Mouse (Mus musculus): Measurements from ENCODE around the gene Pcsk6.
A peak's percentile ranks its signal among the peaks of the same experiment; 100 is the strongest.

Pcsk6 gene

DNA sequence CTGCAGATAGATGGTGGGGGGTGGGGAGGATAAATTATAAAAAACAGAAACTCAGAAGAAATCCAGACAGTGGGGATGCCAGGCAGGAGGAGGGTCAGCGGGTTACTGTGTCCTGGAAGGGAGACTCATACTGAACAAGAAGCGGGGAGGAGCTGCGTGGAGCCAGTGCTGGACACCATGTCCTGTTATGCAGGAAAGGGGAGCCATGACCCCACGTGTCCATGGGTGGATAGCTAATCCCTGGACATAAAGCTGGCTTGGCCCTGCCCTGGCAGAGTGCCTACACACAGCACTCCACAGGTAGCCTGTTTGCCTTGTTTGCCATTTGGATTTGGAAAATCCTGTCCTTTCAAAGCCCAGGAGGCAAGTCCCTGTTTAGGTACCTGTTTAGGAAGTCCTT is 186.4 kb downstream of the Pcsk6 start:
- no peak for DNase-seq (ENCODE audit: inconsistent ontology term)

DNA sequence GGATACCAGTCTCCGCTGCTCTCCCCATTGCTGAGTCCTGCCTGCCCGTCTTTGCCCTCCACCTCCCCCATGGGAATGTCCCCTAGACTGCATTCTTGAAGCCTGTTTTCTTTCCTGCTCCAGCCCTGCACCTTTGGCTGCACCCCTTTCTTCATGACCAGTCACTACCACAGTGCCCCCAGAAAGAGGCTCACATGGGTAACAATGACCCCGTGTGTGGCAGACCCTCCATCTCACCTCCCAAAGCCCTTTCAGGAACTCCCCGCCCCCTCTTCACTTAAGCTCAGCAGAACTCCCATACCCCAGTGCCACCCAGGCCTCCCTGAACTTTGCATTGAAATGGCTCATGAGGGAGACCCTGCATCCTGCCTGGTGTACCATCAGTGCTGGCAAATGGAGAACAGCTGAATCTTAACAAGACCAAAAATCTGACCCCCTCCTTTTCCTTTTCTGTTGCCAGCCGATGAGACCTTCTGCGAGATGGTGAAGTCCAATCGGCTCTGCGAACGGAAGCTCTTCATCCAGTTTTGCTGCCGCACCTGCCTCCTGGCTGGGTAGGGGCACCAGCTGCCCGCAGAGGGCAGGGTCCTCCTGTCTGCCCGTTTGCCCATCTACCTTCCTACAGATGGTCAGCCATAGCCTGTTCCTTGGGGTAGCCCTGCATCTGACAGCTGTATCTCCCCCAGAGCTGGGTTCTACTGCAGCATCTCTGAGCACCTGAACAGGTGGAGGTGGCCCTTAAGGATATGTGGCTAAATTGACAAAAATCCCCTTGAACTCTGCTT is 187.1 kb downstream of the Pcsk6 start:
- DNase-seq (ENCODE audit: inconsistent ontology term), result no peak

DNA sequence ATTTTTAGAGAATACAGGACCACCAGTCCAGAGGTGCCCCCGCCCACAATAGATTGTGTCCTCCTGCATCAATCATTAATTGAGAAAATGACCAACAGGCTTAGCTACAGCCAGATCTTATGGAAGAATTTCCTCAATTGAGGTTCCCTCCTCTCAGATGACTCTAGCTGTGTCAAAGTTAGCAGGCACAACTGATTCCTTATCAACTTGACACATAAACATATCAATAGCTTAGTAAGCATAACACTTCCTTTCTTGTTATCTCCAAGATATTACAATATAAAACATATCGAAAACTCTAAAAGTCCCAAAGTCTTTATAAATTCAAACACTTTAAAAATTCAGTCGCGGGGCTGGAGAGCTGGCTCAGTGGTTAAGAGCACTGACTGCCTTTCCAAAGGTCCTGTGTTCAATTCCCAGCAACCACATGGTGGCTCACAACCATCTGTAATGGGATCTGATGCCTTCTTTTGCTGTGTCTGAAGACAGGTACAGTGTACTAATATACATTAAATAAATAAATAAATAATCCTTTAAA is 192.5 kb downstream of the Pcsk6 start:
- DNase-seq (ENCODE audit: inconsistent ontology term), result no peak

DNA sequence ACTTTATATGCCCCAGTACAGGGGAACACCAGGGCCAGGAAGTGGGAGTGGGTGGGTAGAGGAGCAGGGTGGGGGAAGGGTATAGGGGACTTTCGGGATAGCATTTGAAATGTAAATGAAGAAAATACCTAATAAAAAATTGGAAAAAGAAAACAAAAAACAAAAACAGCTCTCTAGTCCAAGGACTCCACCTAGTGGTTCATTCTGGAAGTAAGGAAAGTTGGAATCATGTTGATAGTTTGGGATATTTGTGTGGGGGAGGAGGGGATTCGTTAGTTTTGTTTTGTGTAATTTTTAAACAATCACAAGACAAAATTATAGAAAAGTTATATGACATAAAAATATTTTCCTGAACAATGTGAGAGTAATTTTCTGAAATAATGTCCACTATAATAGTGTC is 193.8 kb downstream of the Pcsk6 start:
- peak; percentile 11 for DNase-seq (ENCODE audit: inconsistent ontology term)

DNA sequence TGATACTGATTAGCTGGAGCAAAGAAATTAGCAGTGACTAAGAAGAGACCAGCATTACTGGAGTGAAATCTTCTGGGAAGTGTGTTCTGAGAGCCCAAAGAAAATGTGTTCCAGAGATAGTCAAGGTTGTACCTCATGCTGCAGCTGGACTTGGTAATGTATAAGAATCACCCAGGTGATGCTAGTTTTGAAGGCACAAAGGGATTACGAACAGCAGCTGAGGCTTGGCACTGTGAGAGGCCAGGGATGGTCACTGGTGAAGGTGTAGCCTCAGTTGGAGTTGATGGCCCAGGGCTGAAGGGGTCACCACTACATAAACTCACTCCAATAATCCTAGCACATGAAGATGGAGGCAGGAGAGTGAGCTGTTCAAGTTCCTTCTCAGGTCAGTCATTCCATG is 197.2 kb downstream of the Pcsk6 start, which contains the start of gene Snrpa1:
Gene Snrpa1, plus strand, starts transcription at position 301 of the 400 bp plus-strand sequence.
- DNase-seq (ENCODE audit: inconsistent ontology term), result no peak

DNA sequence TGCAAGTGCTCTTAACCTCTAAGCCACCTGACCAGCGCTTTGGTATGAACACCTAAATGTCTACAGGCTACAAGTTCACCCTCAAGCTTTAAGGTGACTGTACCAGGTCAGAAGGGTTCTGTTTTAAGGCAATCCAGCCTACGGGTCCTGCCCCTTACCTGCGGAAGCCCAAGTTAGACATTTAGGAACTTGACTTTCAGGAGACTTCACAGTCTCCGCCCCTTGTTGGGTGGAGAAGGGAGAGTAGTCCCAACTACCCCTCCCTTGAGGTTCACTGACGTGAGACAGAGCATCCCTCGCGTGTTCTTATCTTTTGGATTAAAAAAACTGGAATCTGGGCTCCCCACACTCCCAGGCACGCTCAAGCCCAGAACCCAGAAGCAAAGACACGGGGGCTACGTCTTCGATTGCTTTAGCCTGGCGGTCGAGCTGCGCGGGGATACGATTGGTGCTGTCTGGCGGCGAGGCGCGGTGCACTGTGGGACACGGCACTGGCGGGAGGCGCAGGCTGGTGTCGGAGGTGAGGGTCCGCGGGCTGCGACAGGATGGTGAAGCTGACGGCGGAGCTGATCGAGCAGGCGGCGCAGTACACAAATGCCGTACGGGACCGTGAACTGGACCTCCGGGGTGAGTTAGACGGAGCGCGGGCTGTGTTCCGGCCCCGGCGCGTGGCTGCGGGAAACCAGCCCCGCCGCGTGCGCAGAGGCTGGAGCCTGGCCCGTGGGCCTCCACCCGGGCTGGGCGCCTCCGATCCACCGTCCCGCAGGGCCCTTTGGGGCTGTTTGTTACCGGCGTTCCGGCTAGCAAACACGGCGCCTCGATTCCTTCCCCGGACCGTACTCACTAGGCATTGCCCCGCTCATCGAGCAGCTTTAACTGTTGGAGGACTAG is 198.8 kb downstream of the Pcsk6 start:
- peak; percentile 87 for DNase-seq (ENCODE audit: inconsistent ontology term)

DNA sequence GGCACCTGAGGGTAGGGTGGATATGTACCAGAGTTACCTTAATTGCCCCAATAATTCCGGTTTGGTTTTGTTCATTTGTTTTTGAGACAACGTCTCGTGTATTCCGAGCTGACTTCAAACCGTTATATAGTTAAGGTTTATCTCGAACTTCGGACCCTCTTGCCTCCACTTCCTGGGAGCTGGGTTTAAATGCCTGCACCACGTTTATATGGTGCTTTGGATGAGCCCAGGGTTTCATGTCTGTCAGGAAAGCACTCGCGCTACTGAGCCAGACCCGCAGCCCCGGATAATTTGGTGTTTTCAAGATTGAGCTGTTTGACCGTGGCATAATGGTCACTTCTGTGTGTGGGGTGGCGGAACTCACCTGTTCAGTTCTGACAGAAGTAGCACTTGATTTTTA is 199.5 kb downstream of the Pcsk6 start:
- peak; percentile 2 for DNase-seq (ENCODE audit: inconsistent ontology term)

DNA sequence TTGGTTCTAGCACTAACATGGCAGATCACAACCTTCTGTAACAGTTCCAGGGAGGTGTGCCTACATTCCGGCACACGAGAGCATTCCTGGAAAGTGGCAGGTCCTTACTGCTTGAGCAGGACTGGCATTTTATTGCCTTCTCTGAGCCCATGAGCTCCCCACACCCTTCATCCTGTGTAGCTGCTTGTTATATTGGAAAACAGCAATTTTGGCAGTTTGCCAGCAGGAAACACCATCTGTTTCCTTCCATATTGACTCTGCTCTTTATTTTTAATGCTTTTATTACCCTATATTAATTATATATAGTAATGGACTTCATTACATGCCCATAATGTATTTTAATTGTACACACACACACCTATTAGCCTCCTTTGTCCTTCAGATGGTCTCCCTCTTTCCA is 214.9 kb downstream of the Pcsk6 start:
- DNase-seq (ENCODE audit: inconsistent ontology term), result no peak

DNA sequence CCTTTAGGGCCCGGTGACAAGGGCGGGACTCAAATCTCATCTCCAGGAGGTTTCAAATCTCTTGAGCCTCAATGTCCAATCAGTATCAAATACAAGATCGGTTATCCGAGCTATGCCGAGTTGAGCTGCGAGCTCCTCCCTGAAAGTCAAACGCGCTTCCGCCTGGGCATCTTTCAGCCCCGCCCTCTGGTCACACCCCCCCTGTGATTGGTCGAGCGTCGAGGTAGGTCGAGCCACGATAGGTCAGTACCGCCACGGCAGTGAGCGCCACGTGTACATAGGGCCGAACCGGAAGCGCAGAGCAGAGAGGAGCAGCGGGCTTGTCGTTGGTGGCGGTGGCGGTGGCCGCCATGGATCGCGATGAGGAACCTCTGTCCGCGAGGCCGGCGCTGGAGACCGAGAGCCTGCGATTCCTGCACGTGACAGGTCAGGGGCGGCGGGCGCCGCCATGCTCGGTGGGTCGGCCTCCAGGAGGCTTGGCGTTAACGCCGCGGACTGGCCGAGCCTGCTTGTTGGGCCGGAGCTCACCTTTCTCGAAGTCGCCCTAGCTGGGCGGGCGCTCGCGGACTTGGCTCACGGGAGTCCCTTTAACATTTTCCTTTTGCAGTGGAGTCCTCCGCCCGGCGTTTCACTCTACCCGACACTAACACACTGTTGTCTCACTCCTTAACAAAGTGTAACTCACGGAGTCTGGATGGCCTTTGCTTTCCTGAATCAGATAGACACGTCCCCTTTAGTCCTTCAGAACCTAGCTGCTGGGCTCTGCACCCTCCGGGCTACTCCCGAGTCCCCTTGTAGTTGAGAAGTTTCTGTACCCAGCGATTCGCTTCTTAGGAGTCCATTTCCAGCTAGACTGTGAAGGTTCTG is 218.1 kb downstream of the Pcsk6 start, which contains the start of gene Selenos:
Gene Selenos, plus strand, starts transcription at position 286 of the 867 bp plus-strand sequence.
- DNase-seq (ENCODE audit: inconsistent ontology term), result peak; percentile 99

DNA sequence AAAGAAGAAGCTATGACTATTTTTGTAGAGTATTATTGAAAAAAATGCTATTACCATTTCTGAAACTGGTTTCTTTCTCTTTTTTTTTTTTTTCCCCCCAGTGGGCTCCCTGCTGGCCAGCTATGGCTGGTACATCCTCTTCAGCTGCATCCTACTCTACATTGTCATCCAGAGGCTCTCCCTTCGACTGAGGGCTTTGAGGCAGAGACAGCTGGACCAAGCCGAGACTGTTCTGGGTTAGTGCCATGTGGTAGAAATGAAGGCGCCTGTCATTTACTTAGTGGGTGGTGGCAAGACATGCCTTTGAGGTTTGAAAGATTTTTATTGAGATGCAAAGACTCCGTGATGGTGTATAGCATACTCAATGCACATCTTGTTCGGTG is 218.7 kb downstream of the Pcsk6 start:
- DNase-seq (ENCODE audit: inconsistent ontology term), result no peak

DNA sequence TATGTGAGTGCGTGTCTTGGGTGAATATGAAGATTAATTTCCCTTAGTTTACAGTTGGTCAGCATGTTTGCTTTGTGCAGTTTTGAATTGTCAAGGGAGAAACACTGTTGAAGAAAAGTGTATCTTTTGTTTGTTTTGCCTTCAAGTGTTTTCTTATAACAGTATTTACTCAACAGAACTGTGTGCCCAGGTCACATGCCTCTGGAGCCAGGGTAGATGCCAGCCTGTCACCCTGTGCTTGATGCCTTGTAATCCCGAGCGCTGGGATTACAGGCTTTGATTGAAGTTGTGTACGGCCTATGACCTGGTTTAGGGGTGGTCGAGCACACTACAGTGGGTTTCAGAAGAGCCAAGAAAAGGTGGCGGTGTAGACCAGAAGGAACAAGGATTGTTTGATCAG is 222.2 kb downstream of the Pcsk6 start:
- DNase-seq (ENCODE audit: inconsistent ontology term), result no peak

DNA sequence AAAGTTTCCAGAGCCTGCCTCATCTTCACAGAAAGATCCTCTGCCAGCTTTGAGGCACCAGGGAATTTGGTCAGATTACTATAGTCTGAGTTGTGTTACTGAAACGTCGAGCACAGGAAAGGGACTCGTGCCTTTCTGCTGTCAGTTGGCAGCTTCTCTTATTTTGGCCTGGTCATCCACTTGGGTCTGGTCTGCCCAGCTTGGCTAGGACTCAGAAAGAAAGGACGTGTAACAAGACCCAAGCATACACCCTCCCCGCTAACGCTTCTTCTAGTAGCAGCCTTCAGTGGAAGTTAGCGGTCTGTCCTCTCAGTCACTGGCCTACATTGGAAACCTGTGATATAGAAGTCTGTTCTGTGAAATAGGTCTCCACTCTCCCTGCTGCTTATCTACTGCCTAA is 223.0 kb downstream of the Pcsk6 start:
- DNase-seq (ENCODE audit: inconsistent ontology term), result no peak

DNA sequence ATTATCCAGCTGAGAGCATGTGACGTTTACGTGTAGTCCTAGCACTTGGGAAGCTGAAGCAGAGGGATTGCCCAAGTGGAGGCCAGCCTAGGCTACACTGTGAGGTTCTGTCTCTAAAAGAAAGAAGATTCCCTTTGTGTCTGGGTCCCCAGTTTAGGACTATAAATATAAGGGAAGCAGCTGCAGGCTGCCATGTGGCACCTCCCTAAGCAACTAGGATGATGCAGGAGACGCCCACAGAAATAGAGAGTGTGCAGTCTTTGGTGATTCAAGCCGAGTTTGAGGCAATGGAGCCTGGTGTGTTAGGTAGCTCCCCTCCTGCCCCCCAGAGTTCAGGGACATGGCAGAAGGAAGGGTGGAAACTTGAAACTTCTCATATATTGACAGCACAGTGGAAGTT is 226.1 kb downstream of the Pcsk6 start:
- no peak for DNase-seq (ENCODE audit: inconsistent ontology term)

DNA sequence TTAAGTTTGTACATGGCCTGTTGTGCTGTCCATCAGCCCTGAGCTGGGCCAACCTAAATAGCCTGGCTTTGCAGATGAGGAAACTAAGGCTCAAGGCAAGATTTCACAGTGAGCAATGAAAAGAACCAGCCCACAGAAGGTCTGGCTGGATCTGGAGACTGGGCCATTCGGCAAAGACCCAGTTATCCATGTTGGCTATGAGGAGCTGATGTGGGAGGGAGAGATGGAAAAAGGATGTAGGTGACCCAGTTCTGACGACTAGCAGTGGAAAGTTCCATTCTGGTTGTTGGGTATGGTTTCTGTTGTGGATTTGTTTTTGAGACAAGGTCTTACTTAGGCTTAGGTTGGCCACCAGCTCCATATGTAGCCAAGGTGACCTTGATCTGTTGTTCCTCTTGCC is 226.5 kb downstream of the Pcsk6 start:
- DNase-seq (ENCODE audit: inconsistent ontology term), result no peak

DNA sequence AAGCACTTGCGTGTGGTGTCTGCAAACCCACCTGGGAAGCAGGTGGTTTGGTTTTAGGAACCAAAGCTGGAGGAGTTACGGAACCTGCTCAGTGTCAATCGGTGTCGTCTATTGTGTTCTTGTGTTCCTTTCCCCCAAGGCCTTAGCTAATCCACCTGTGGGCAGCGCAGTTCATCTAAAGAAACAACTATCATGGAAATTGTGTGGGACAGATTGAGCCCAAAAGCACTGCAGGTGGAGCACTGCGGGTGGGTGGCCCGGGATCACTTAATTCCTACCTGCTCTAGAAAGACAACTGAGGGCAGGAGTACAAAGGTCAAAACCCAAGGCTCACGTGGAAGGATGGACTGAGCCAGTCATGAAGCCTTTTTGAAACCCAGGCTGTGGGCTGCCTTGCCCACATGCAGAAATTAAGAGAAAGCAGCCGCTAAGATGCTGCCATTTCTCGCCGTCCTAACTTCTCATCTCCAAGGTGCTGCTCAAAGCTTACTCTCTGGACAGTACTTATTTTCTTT is 229.2 kb downstream of the Pcsk6 start:
- DNase-seq (ENCODE audit: inconsistent ontology term), result no peak

DNA sequence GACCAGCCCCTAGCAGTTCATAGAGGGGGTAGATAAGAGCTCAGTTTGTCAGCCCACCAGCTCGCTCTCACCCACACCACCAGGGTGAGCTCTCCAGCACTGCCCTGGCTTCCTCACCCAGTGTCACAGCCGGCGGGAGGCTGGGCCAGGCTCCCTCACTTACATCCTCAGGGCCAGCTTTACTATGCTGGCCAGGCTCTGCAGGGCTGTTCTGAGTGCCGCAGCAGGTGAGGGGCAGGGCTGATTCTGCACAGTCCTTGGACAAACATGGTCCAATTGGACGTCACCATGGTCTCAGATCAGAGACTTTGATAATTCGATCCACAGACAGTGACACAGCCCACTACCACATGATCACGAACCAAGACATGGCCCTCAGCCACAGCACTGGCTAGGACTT is 230.0 kb downstream of the Pcsk6 start:
- no peak for DNase-seq (ENCODE audit: inconsistent ontology term)

DNA sequence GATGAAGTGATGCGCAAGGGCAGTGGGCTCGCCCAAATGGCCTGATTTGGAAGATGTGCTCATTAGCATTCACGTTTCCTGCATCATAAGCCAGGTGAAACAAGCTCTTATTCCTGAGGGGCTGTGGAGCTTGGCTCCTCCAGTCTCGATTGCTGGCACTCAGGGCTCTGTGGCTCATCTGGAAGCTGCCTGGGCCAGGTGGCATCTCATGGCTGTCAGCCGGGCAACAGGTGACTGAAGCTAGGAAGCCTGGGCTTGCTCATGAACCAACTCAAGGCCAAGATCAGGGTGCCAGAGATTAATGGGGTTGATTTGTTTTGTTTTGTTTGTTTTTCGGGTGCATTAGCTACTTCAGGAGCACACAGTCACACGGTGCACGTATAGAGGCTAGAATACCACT is 231.1 kb downstream of the Pcsk6 start:
- no peak for DNase-seq (ENCODE audit: inconsistent ontology term)

DNA sequence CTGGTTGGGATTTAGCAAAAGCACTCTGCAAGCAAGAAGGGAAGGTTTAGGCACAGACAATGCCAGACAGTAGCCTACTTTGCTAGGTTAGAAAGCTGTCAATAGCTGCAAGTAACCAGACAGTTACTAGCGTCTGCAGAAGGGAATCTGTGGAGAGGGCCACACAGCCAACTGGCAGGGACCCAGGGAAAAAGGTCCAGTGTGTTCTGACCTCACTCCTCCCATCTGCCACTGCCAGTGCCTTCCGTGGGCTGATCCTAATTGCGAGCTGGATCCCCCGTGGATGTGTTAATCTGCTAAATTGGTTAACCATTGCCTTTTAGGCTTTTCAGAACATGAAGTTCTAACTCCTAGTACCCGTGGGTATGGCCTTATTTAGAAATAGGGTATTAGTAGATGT is 232.6 kb downstream of the Pcsk6 start:
- DNase-seq (ENCODE audit: inconsistent ontology term), result no peak

DNA sequence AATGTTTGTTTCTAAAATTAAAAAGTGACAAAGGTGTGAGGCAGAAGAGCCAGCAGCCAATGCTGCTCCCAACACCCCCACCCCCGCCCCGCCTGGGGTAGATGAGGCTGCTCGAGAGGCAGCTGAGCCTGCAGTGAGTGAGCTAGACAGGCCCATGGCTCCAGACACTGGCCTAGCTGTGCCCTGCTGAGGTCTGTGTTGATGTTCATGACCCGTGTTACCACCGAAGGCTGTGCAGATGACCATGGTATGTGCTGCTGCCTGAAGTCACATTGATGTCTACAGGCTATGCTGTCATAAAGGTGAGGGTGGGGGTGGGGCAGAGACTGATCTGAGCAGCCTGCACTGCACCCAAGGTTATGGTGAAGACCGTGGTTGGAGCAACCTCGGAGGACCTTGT is 237.3 kb downstream of the Pcsk6 start:
- DNase-seq (ENCODE audit: inconsistent ontology term), result no peak

Measured in Muller cell, postnatal 12 days (primary cell).